Mouse (Mus musculus) forebrain, embryonic 10.5 days (tissue): ENCODE data around the gene Cyp11a1. TPM values are rescaled to one million over a fixed set of nuclear protein-coding genes. Genes with fewer than 3 reads are reported as not detected.

Experiments used
- DNase-seq: peaks from one replicate; pipeline ENCODE4 v3.0.0-alpha.2; 2017; ENCODE audit warnings: low spot score; ENCODE audit errors: extremely low spot score
- H3K27ac ChIP-seq: fragments of 300-500 bp; sonication (generic); 2 replicates; pipeline ENCODE4 v1.5.1; 2016; ENCODE audit warnings: mild to moderate bottlenecking
- H3K27me3 ChIP-seq: fragments of 300-500 bp; sonication (generic); 2 replicates; pipeline ENCODE4 v1.6.1; 2016; ENCODE audit warnings: mild to moderate bottlenecking; ENCODE audit not compliant: poor library complexity, severe bottlenecking
- H3K36me3 ChIP-seq: fragments of 300-500 bp; sonication (generic); replicated peaks from 2 replicates; pipeline ENCODE4 v1.6.1; 2016; ENCODE audit warnings: mild to moderate bottlenecking, moderate library complexity
- H3K4me1 ChIP-seq: fragments of 300-500 bp; sonication (generic); 2 replicates; pipeline ENCODE4 v1.6.1; 2016
- H3K4me3 ChIP-seq: fragments of 300-500 bp; sonication (generic); 2 replicates; pipeline ENCODE4 v1.5.1; 2016; ENCODE audit warnings: mild to moderate bottlenecking, moderate library complexity
- H3K9me3 ChIP-seq: fragments of 300-500 bp; sonication (generic); 2 replicates; pipeline ENCODE4 v1.6.1; 2016; ENCODE audit warnings: mild to moderate bottlenecking, moderate library complexity
- WGBS: fragments of 180-500 bp; shearing (Covaris S2); methylation state at CpG from one replicate; pipeline ENCODE4 v1.1.7; 2016; 5-methylcytosine and 5-hydroxymethylcytosine counted together
- polyA plus RNA-seq: library from polyadenylated mRNA; unstranded; fragments of >200 nt; fragmentation: Nextera tagmentation; extraction: Ambion mirVana; gene quantifications from 2 replicates; pipeline ENCODE4 v1.2.1, GENCODE M21; 2016

Cyp11a1 gene
- polyA plus RNA-seq, 1 experiment from 2014 or later = not detected

GRCm38 (mm10) chr9:58038500-58039168, 32.4 kb downstream of the Cyp11a1 start:
- no peak overlapping the region for H3K4me3 ChIP-seq
- H3K36me3 ChIP-seq = no peaks in the 10 kb centered on the region
- DNase-seq = peak; percentile 82
- WGBS = 26% methylated on average over 19 of the region's 19 CpGs
- no peaks in the 10 kb centered on the region for H3K9me3 ChIP-seq
- H3K27me3 ChIP-seq = peaks cover 56% of the 10 kb centered on the region
- H3K4me1 ChIP-seq = peaks cover 59% of the 10 kb centered on the region
- peak overlapping the region; percentile 85 for H3K27ac ChIP-seq

- H3K4me1 ChIP-seq = peaks cover 82% of the 10 kb centered on the region
- H3K27me3 ChIP-seq = peaks cover 70% of the 10 kb centered on the region
- H3K27ac ChIP-seq = peak overlapping the region; percentile 85
- no peaks in the 10 kb centered on the region for H3K36me3 ChIP-seq
- peak overlapping the region; percentile 5; the same call in 1 of the 2 replicates for H3K4me3 ChIP-seq
- no peaks in the 10 kb centered on the region for H3K9me3 ChIP-seq
- WGBS = 9% methylated on average over 4 of the region's 4 CpGs
- peak; percentile 79 for DNase-seq
These were observed 34.8 kb downstream of the Cyp11a1 start for GRCm38 (mm10) chr9:58040977-58041376.

- H3K4me3 ChIP-seq = no peak overlapping the region
- H3K9me3 ChIP-seq = no peaks in the 10 kb centered on the region
- peaks cover 70% of the 10 kb centered on the region for H3K27me3 ChIP-seq
These were observed 36.2 kb downstream of the Cyp11a1 start for GRCm38 (mm10) chr9:58042391-58042790.

GRCm38 (mm10) chr9:58043496-58044017, 37.3 kb downstream of the Cyp11a1 start:
- DNase-seq = no peak
- Histone ChIP-seq H3K36me3 (no peaks in the 10 kb centered on the region), H3K4me1 (peaks cover 100% of the 10 kb centered on the region), H3K9me3 (no peaks in the 10 kb centered on the region), H3K27ac (peak overlapping the region; percentile 85), H3K4me3 (no peak overlapping the region), H3K27me3 (peaks cover 68% of the 10 kb centered on the region)
- 88% methylated on average over 10 of the region's 10 CpGs for WGBS

More at GRCm38 (mm10) chr9:58042391-58042790, 36.2 kb downstream of the Cyp11a1 start:
- DNase-seq = peak; percentile 44
- Histone ChIP-seq H3K27ac (peak overlapping the region; percentile 85), H3K4me1 (peaks cover 96% of the 10 kb centered on the region), H3K36me3 (no peaks in the 10 kb centered on the region)
- WGBS = 14% methylated on average over 10 of the region's 10 CpGs

- H3K9me3 ChIP-seq = no peaks in the 10 kb centered on the region
- H3K27ac ChIP-seq = peak overlapping the region; percentile 85
- WGBS = 22% methylated on average over 10 of the region's 10 CpGs
- peaks cover 65% of the 10 kb centered on the region for H3K27me3 ChIP-seq
- H3K36me3 ChIP-seq = no peaks in the 10 kb centered on the region
- no peak overlapping the region; the same call in 1 of the 2 replicates for H3K4me3 ChIP-seq
- peak; percentile 37 for DNase-seq
- peaks cover 100% of the 10 kb centered on the region for H3K4me1 ChIP-seq
These were observed 38.6 kb downstream of the Cyp11a1 start for GRCm38 (mm10) chr9:58044828-58045227.

- WGBS = 22% methylated on average over 4 of the region's 4 CpGs
- peaks cover 70% of the 10 kb centered on the region for H3K27me3 ChIP-seq
- H3K36me3 ChIP-seq = no peaks in the 10 kb centered on the region
- H3K4me1 ChIP-seq = peaks cover 97% of the 10 kb centered on the region
- peak overlapping the region; percentile 85 for H3K27ac ChIP-seq
- DNase-seq = no peak
- no peaks in the 10 kb centered on the region for H3K9me3 ChIP-seq
- no peak overlapping the region for H3K4me3 ChIP-seq
These were observed 39.4 kb downstream of the Cyp11a1 start for GRCm38 (mm10) chr9:58045646-58046045.

GRCm38 (mm10) chr9:58047061-58047460, 40.9 kb downstream of the Cyp11a1 start:
- Histone ChIP-seq H3K4me1 (peaks cover 95% of the 10 kb centered on the region), H3K9me3 (no peaks in the 10 kb centered on the region), H3K36me3 (no peaks in the 10 kb centered on the region), H3K4me3 (no peak overlapping the region), H3K27ac (peak overlapping the region; percentile 85), H3K27me3 (peaks cover 84% of the 10 kb centered on the region)
- DNase-seq = no peak
- WGBS = 86% methylated on average over 10 of the region's 10 CpGs

GRCm38 (mm10) chr9:58048621-58049020, 42.4 kb downstream of the Cyp11a1 start:
- peak overlapping the region; percentile 85 for H3K27ac ChIP-seq
- peaks cover 95% of the 10 kb centered on the region for H3K4me1 ChIP-seq
- no peaks in the 10 kb centered on the region for H3K9me3 ChIP-seq
- H3K27me3 ChIP-seq = peaks cover 90% of the 10 kb centered on the region
- no peaks in the 10 kb centered on the region for H3K36me3 ChIP-seq
- WGBS = 6% methylated on average over 6 of the region's 6 CpGs
- peak overlapping the region; percentile 27 for H3K4me3 ChIP-seq
- peak; percentile 48 for DNase-seq

GRCm38 (mm10) chr9:58049186-58049585, 43.0 kb downstream of the Cyp11a1 start:
- 38% methylated on average over 6 of the region's 6 CpGs for WGBS

GRCm38 (mm10) chr9:58049861-58050260, 43.6 kb downstream of the Cyp11a1 start:
- Histone ChIP-seq H3K36me3 (no peaks in the 10 kb centered on the region), H3K27me3 (peaks cover 87% of the 10 kb centered on the region), H3K9me3 (no peaks in the 10 kb centered on the region), H3K4me3 (no peak overlapping the region), H3K27ac (peak overlapping the region; percentile 85), H3K4me1 (peaks cover 92% of the 10 kb centered on the region)
- no peak for DNase-seq
- WGBS = 82% methylated on average over 7 of the region's 7 CpGs

More at GRCm38 (mm10) chr9:58049186-58049585, 43.0 kb downstream of the Cyp11a1 start:
- Histone ChIP-seq H3K36me3 (no peaks in the 10 kb centered on the region), H3K4me3 (peak overlapping the region; percentile 27), H3K9me3 (no peaks in the 10 kb centered on the region), H3K27me3 (peaks cover 87% of the 10 kb centered on the region), H3K4me1 (peaks cover 95% of the 10 kb centered on the region), H3K27ac (peak overlapping the region; percentile 85)
- peak; percentile 27 for DNase-seq

GRCm38 (mm10) chr9:58051937-58052336, 45.7 kb downstream of the Cyp11a1 start:
- Histone ChIP-seq H3K4me1 (peaks cover 90% of the 10 kb centered on the region), H3K4me3 (no peak overlapping the region), H3K9me3 (no peaks in the 10 kb centered on the region), H3K36me3 (no peaks in the 10 kb centered on the region), H3K27ac (peak overlapping the region; percentile 62), H3K27me3 (peaks cover 77% of the 10 kb centered on the region)
- WGBS = 24% methylated on average over 5 of the region's 5 CpGs
- no peak for DNase-seq

- 17% methylated on average over 3 of the region's 3 CpGs for WGBS
- H3K36me3 ChIP-seq = no peaks in the 10 kb centered on the region
- H3K4me1 ChIP-seq = peaks cover 78% of the 10 kb centered on the region
- H3K4me3 ChIP-seq = no peak overlapping the region
- peak overlapping the region; percentile 78 for H3K27ac ChIP-seq
- DNase-seq = peak; percentile 63
- peaks cover 76% of the 10 kb centered on the region for H3K27me3 ChIP-seq
- no peaks in the 10 kb centered on the region for H3K9me3 ChIP-seq
These were observed 46.9 kb downstream of the Cyp11a1 start for GRCm38 (mm10) chr9:58053102-58053501.

GRCm38 (mm10) chr9:58053544-58053943, 47.3 kb downstream of the Cyp11a1 start:
- H3K4me3 ChIP-seq = no peak overlapping the region
- peaks cover 74% of the 10 kb centered on the region for H3K4me1 ChIP-seq
- peaks cover 79% of the 10 kb centered on the region for H3K27me3 ChIP-seq
- DNase-seq = no peak
- H3K9me3 ChIP-seq = no peaks in the 10 kb centered on the region
- 55% methylated on average over 3 of the region's 3 CpGs for WGBS
- H3K27ac ChIP-seq = peak overlapping the region; percentile 78
- H3K36me3 ChIP-seq = no peaks in the 10 kb centered on the region
